Mouse (Mus musculus) embryonic facial prominence, embryonic 12.5 days (tissue): ENCODE measurements around the gene Cfap58. TPM values are rescaled to one million over a fixed set of nuclear protein-coding genes. Genes with fewer than 3 reads are reported as not detected.

Experiments
- ATAC-seq: fragments of 200-750 bp; cut with Nextera tagmentation; 2 replicates; pipeline ENCODE4 v1.8.0; 2017; ENCODE audit not compliant: insufficient number of reproducible peaks, insufficient read depth, low FRiP score, low TSS enrichment
- H3K27ac ChIP-seq: fragments of 300-500 bp; sonication (generic); 2 replicates; pipeline ENCODE4 v1.5.1; 2016; ENCODE audit warnings: mild to moderate bottlenecking
- H3K27me3 ChIP-seq: fragments of 300-500 bp; sonication (generic); 2 replicates; pipeline ENCODE4 v1.6.1; 2016; ENCODE audit warnings: mild to moderate bottlenecking, moderate library complexity
- H3K36me3 ChIP-seq: fragments of 300-500 bp; sonication (generic); 2 replicates; pipeline ENCODE4 v1.6.1; 2016; ENCODE audit warnings: mild to moderate bottlenecking
- H3K4me1 ChIP-seq: fragments of 300-500 bp; sonication (generic); 2 replicates; pipeline ENCODE4 v1.6.1; 2016
- H3K4me2 ChIP-seq: fragments of 300-500 bp; sonication (generic); replicated peaks from 2 replicates; pipeline ENCODE4 v1.6.1; 2016; ENCODE audit warnings: mild to moderate bottlenecking, moderate library complexity
- H3K4me3 ChIP-seq: fragments of 300-500 bp; sonication (generic); 2 replicates; pipeline ENCODE4 v1.5.1; 2016; ENCODE audit warnings: mild to moderate bottlenecking
- H3K9ac ChIP-seq: fragments of 300-500 bp; sonication (generic); 2 replicates; pipeline ENCODE4 v1.6.1; 2016; ENCODE audit warnings: mild to moderate bottlenecking, moderate library complexity
- H3K9me3 ChIP-seq: fragments of 300-500 bp; sonication (generic); 2 replicates; pipeline ENCODE4 v1.6.1; 2016; ENCODE audit warnings: mild to moderate bottlenecking, moderate library complexity
- WGBS: fragments of 180-500 bp; shearing (Covaris S2); methylation state at CpG from one replicate; pipeline ENCODE4 v1.1.7; 2016; 5-methylcytosine and 5-hydroxymethylcytosine counted together
- polyA plus RNA-seq: library from polyadenylated mRNA; unstranded; fragments of >200 nt; fragmentation: Nextera tagmentation; extraction: Ambion mirVana; gene quantifications from 2 replicates; pipeline ENCODE4 v1.2.1, GENCODE M21; 2016

The Cfap58 gene
- polyA plus RNA-seq, 1 experiment from 2014 or later = not detected

DNA sequence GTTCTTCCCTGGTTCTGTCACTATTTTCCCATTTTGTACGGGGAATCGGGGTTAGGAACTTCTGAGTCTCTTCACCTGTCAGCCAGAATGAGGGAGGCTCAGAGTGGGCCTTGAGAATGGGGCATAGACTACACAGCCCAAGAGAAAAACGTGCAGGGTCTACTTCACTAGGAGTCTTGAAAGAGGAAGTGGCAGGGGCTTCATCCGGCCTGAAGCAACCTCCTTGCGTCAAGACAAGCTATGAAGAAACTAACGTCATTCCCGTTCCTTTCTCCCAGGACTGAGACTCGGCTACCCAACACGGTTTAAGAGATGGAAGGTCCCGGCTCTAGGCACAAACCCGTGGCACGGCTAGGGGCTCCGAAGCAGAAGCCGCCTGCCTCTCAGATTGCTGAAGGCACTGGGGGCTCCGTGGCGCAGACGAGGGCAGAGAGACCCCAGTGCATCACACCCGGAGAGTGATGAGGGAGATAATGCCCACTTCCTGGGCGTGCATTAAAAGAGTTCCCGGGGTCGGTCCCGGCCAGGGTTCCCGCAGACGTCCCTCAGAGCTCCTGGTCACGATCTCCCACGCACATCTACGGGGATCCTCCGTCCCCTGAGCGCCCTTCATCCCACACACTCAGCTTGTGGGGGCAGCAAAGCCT is 18.9 kb upstream of the Cfap58 start:
- WGBS = 1% methylated on average over 29 of the region's 29 CpGs

DNA sequence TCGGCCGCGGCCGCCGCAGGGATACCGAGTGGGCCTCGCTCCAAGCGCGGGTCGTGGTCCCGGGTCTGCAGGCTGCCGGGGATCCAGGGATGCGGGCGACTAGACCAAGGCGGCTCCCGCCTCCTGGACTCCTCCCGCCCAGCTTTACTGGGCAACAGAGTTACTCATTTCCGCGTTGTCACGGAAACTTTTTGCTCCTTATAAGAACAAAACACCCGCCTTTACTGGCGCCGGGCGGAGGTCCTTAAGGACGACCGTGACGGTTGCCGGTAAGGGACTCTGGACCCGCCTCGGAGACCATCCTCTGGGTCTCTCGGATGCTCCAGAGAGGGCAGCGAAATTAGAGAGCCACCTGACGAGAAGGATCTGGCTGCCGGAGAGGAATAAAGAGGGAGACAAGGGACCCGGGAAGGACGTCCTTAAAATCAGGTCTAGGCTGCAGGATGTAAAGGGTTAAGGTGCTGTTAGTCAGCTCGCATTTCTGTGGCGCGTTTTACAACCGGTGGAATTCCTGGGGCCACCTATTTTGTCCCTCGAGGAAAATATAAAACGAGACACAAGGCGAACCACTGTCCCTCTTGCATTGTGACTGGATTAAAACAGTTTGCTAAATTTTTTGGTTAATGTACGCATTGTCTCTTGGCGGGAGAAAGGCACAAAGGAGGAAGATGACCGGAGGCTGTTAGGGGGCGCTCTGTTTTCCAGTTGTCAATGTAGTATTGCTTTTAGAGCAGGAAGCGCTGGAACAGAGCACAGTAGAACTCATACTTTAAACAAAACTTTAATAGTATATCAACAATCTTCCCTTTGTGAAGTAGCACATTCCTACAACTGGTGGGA is 18.1 kb upstream of the Cfap58 start, which contains the start of the genes Cfap43 and Itprip:
Gene Cfap43, minus strand, starts transcription at position 162 of the 840 bp plus-strand sequence.
Gene Itprip, minus strand, starts transcription at position 174 of the 840 bp plus-strand sequence.
- ATAC-seq = peak; percentile 77
- WGBS = under 1% methylated on average over 48 of the region's 48 CpGs
- Histone ChIP-seq H3K9me3 (no peaks in the 10 kb centered on the region), H3K27ac (peak within 1 kb of the TSS; percentile 93), H3K9ac (peak within 1 kb of the TSS; percentile 88), H3K4me1 (peaks cover 20% of the 10 kb centered on the region), H3K4me3 (peak within 1 kb of the TSS; percentile 80), H3K4me2 (peak within 1 kb of the TSS; percentile 75), H3K36me3 (no peaks in the 10 kb centered on the region), H3K27me3 (no peaks in the 10 kb centered on the region)

More for the DNA sequence above, 18.9 kb upstream of the Cfap58 start:
- H3K9ac ChIP-seq = peak overlapping the region; percentile 88
- ATAC-seq = peak; percentile 12; the same call in 1 of the 2 replicates
- H3K4me1 ChIP-seq = peaks cover 20% of the 10 kb centered on the region
- no peaks in the 10 kb centered on the region for H3K36me3 ChIP-seq
- H3K27ac ChIP-seq = peak overlapping the region; percentile 93
- peak overlapping the region; percentile 80 for H3K4me3 ChIP-seq
- H3K27me3 ChIP-seq = no peaks in the 10 kb centered on the region
- H3K4me2 ChIP-seq = peak overlapping the region; percentile 75
- no peaks in the 10 kb centered on the region for H3K9me3 ChIP-seq

DNA sequence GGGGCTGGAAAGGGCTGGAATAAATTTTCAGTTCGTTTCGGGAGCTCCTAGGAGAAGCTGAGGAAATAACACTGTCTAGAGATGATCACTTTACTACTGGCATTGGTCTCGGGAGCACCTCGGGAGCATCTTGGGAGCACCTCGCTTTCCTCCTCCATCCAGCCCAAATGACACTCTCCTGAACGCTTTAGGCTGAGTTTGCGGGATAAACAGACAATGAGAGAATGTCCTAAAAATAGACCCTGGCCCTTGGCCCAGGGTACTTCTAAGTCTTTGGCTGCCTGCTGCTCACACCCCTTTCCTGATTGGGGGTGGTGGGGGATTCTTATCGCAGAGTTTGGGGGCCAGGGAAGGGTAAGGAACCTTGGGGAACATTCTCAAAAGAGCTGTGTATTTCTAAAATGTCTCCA is 17.5 kb upstream of the Cfap58 start:
- Histone ChIP-seq H3K4me2 (peak overlapping the region; percentile 75), H3K27ac (peak overlapping the region; percentile 93), H3K9ac (peak overlapping the region; percentile 88; the same call in 1 of the 2 replicates), H3K4me3 (peak overlapping the region; percentile 80), H3K36me3 (no peaks in the 10 kb centered on the region), H3K4me1 (peaks cover 20% of the 10 kb centered on the region), H3K27me3 (no peaks in the 10 kb centered on the region), H3K9me3 (no peaks in the 10 kb centered on the region)
- ATAC-seq = no peak
- 6% methylated on average over 8 of the region's 8 CpGs for WGBS

DNA sequence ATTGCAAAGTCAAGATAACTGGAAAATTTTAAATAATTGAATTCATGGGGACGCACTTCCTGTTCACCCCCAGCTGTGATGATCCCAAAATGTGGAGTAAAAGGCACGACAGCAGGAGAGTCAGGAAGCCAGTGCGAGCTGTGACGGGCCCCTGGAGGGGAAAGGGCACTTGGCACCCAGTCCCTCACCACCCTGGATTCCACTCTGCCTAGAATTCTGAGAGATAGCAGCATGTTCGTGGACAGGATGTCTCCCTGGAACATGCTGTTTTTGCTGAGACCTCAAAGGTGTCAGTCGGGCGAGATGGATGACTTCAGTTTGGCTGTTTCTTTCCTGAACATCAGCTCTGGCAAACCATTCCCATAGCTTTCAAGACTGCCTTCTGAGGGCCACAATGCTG is 11.7 kb upstream of the Cfap58 start:
- no peaks in the 10 kb centered on the region for H3K9me3 ChIP-seq
- H3K36me3 ChIP-seq = no peaks in the 10 kb centered on the region

DNA sequence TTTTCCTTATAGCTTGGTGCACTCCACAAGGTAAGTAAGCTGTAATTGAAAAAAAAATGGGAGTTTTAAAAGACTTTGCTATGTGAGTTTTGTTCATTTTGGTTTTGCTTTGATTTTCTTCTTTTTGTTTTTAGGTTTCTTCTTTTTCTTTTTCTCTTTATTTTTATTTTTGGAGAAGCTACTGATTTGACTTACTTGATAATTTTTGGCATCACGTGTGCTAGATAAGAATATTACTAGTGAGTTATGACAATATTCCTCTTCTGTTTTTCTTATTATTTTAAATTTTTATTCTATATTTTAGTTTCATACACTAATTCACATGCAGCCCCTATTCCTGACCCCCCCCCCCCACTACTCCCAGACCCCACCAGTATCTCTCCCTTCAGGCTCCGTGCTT is 10.4 kb upstream of the Cfap58 start:
- no peaks in the 10 kb centered on the region for H3K9me3 ChIP-seq
- H3K4me3 ChIP-seq = no peak overlapping the region
- H3K4me2 ChIP-seq = no peak overlapping the region
- no peak overlapping the region for H3K9ac ChIP-seq
- no peak for ATAC-seq
- no peak overlapping the region for H3K27ac ChIP-seq
- no peaks in the 10 kb centered on the region for H3K27me3 ChIP-seq
- no peaks in the 10 kb centered on the region for H3K36me3 ChIP-seq
- 87% methylated on average over 2 of the region's 2 CpGs for WGBS
- no peaks in the 10 kb centered on the region for H3K4me1 ChIP-seq

More for the DNA sequence above, 11.7 kb upstream of the Cfap58 start:
- ATAC-seq = no peak
- Histone ChIP-seq H3K9ac (no peak overlapping the region), H3K4me2 (no peak overlapping the region), H3K27ac (no peak overlapping the region), H3K27me3 (no peaks in the 10 kb centered on the region), H3K4me3 (no peak overlapping the region), H3K4me1 (no peaks in the 10 kb centered on the region)
- WGBS = 72% methylated on average over 7 of the region's 7 CpGs

DNA sequence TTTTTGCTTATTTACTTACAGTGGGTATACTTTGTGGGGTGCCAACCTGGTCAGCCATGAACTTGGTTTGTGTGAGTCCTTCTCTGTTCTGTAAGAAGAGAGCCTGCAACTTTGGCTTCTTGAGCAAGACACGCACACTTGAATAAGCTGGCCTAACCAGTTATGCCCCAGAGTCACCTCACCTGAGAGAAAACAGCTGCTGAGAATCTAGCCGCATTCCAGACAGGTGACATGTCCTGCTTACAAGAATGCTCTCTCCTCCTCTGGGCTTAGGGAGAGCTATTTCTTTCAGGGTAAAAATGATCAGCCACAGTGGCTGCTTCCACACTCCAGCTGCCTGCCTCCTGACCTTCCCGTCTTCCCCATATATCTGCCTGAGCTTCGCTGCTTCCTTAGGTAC is 8.4 kb upstream of the Cfap58 start:
- 66% methylated on average over 4 of the region's 4 CpGs for WGBS
- no peaks in the 10 kb centered on the region for H3K36me3 ChIP-seq
- no peak overlapping the region for H3K4me3 ChIP-seq
- H3K27me3 ChIP-seq = no peaks in the 10 kb centered on the region
- H3K4me2 ChIP-seq = no peak overlapping the region
- H3K4me1 ChIP-seq = no peaks in the 10 kb centered on the region
- ATAC-seq = no peak
- no peaks in the 10 kb centered on the region for H3K9me3 ChIP-seq
- no peak overlapping the region for H3K27ac ChIP-seq
- no peak overlapping the region for H3K9ac ChIP-seq

DNA sequence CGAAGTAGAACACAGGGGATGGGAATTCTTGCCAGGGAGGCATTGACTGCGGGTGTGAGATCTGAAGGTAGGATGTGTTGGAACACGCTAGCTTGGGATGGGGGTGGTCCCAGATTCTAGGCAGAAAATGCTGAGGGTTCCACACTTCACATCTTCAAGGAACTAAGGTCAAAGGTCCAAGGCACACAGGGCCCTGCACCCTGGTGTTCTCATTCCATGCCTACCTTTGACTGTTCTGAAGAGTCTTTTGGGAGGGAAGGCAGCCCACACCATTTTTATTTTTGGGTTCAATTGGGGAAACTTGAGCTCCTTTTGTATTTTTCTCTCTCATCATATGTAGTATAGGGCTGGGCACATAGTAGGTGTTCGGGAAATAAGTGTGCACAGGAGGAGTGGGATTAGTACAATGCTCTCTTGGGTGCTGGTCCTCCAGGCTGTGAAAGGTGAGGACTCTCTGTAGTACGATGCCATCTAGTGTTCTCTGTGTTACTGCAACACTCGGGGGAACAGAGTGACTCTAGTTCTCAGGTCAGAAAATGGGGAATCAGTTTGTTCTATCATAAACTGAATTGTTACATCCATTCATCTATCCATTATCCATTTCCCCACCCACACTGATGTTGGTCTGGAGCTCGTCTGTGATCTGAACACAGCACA is 5.4 kb upstream of the Cfap58 start:
- Histone ChIP-seq H3K36me3 (no peaks in the 10 kb centered on the region), H3K9me3 (no peaks in the 10 kb centered on the region), H3K27ac (no peak overlapping the region), H3K4me2 (no peak overlapping the region), H3K27me3 (no peaks in the 10 kb centered on the region), H3K4me1 (no peaks in the 10 kb centered on the region), H3K9ac (no peak overlapping the region), H3K4me3 (no peak overlapping the region)
- peak; percentile 62 for ATAC-seq
- 43% methylated on average over 7 of the region's 7 CpGs for WGBS

DNA sequence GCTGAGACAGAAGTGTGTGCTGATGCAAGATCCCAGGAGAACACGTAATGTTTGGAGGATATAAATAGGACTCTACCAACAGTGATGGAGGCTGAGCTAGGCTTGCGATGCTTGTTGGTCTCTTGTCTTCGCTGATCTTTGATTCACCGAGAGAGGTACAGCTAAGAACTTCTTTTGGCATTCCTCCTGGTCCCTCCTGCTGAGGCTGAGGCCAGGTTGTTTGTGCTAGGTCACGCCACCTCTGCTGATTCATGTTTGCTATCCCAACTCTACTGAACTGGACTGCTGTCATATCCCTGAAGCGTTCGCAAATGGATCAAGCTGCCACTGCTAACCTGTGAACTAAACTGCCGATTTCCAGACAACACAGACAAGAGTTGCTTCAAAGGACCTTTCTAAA is 3.3 kb upstream of the Cfap58 start:
- Histone ChIP-seq H3K27me3 (0 out of 2 replicates have a peak, but pooled peaks cover 3% of the 10 kb centered on the region), H3K4me3 (no peak overlapping the region), H3K4me2 (no peak overlapping the region), H3K27ac (no peak overlapping the region), H3K36me3 (no peaks in the 10 kb centered on the region), H3K9me3 (no peaks in the 10 kb centered on the region), H3K9ac (no peak overlapping the region), H3K4me1 (peaks cover 8% of the 10 kb centered on the region; the same call in 1 of the 2 replicates)
- WGBS = 94% methylated on average over 8 of the region's 8 CpGs
- no peak for ATAC-seq

DNA sequence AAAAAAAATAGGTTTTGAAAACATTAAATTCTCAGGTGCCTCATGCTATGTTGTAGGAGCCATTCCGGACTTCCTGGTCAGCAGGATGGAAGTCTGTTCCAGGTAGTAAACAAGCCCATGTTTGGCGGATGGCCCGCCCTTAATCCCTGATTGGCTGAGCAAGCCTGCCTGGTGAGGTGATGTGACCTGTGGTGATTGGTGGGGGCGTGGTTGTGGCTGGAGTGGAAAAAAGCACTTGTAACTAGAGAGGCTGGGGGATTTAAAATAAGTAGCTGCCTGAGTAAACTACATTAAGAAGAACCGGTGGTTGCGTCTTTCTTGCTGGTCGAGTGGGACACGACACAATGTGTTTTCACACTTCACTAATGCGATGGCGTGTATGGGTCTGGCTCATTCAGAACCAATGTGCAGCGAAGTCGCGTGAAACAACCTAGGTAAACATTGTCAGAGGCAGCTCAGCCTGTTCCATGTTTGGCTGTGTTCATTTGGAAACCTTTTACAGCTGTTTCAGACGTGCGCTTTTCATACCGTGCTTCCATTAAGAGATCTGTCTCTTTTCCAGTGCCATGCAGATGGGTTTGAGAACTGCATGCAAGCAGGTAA is 2.7 kb upstream of the Cfap58 start:
- H3K4me1 ChIP-seq = peaks cover 8% of the 10 kb centered on the region; the same call in 1 of the 2 replicates
- H3K4me2 ChIP-seq = no peak overlapping the region
- H3K36me3 ChIP-seq = no peaks in the 10 kb centered on the region
- no peak for ATAC-seq
- no peak overlapping the region for H3K4me3 ChIP-seq
- no peaks in the 10 kb centered on the region for H3K9me3 ChIP-seq
- 68% methylated on average over 16 of the region's 16 CpGs for WGBS
- H3K9ac ChIP-seq = no peak overlapping the region
- no peak overlapping the region for H3K27ac ChIP-seq
- H3K27me3 ChIP-seq = 0 out of 2 replicates have a peak, but pooled peaks cover 3% of the 10 kb centered on the region

DNA sequence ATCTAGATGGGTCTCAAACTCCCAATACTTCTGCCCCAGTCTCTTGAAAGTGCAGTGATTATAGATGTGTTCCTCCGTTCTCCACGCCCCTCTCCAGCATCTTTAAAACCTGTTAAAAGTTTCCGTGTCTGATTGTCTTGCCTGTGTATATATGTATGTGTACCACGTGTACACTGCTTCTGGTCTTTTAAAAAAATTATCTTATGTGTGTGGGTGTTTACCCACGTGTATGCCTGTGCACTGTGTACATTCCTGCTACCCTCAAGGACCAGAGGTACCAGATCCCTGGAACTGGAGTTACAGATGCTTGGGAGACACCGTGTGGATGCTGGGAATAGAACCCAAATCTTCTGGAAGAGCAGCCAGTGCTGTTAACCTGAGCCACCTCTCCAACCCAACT is 1.9 kb upstream of the Cfap58 start:
- H3K27me3 ChIP-seq = 0 out of 2 replicates have a peak, but pooled peaks cover 3% of the 10 kb centered on the region
- WGBS = 83% methylated on average over 6 of the region's 6 CpGs
- no peak overlapping the region for H3K27ac ChIP-seq
- peaks cover 8% of the 10 kb centered on the region; the same call in 1 of the 2 replicates for H3K4me1 ChIP-seq
- H3K9ac ChIP-seq = no peak overlapping the region
- H3K4me3 ChIP-seq = no peak overlapping the region
- H3K36me3 ChIP-seq = no peaks in the 10 kb centered on the region
- ATAC-seq = no peak
- no peak overlapping the region for H3K4me2 ChIP-seq
- no peaks in the 10 kb centered on the region for H3K9me3 ChIP-seq

DNA sequence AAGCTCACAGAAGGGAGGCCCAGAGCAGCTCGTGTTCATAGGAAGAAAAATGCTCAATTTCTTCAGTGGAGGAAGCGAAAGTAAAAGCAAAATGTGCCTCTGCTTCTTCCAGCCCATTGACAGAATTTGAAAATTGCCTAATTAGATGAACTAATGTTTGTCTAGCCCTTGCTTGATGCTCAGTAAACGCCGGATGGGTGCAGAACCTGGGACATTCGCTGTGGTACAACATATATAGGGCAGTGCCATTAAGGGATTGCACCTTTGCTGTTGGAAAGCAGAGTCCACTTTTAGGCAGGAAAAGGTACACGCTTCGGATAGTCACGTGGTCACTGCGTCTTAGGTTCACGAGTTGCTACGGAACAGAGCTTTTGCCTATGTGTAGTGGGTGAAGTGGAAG is 985 bp upstream of the Cfap58 start:
- Histone ChIP-seq H3K4me2 (no peak overlapping the region), H3K36me3 (no peaks in the 10 kb centered on the region), H3K27me3 (0 out of 2 replicates have a peak, but pooled peaks cover 3% of the 10 kb centered on the region), H3K9me3 (no peaks in the 10 kb centered on the region), H3K27ac (no peak overlapping the region), H3K4me3 (no peak overlapping the region), H3K9ac (no peak overlapping the region), H3K4me1 (peaks cover 8% of the 10 kb centered on the region; the same call in 1 of the 2 replicates)
- no peak for ATAC-seq
- WGBS = 86% methylated on average over 11 of the region's 11 CpGs
